Mouse (Mus musculus): ENCODE measurements around the gene Il6ra. TPM values are rescaled to one million over a fixed set of nuclear protein-coding genes. Genes with fewer than 3 reads are reported as not detected.
"Not testable (repeated sequence)": the region's sequence is repeated elsewhere in the genome, so short reads cannot be mapped to it uniquely, and the experiment has no call there.

The Il6ra gene
- polyA plus RNA-seq, 1 experiment from 2014 or later: 1.1 TPM

- H3K27ac ChIP-seq: no peak overlapping the region
- WGBS: 62% methylated on average over 9 of the region's 9 CpGs
- H3K9me3 ChIP-seq: no peaks in the 10 kb centered on the region
- H3K4me2 ChIP-seq: no peak overlapping the region
- ATAC-seq (ENCODE audit: low FRiP score): no peak
- H3K27me3 ChIP-seq: no peaks in the 10 kb centered on the region
- H3K36me3 ChIP-seq: no peaks in the 10 kb centered on the region
- H3K9ac ChIP-seq: no peak overlapping the region
- H3K4me1 ChIP-seq (replicated peaks): peaks cover 36% of the 10 kb centered on the region
- no peak overlapping the region for H3K4me3 ChIP-seq
These were observed 43.4 kb downstream of the Il6ra start for GRCm38 (mm10) chr3:89869556-89869955.

GRCm38 (mm10) chr3:89868956-89869355 lies 44.0 kb downstream of the Il6ra start:
- no peak for ATAC-seq (ENCODE audit: low FRiP score)
- no peak overlapping the region for H3K4me2 ChIP-seq
- no peak overlapping the region for H3K27ac ChIP-seq
- peaks cover 36% of the 10 kb centered on the region for H3K4me1 ChIP-seq (replicated peaks)
- no peak overlapping the region for H3K4me3 ChIP-seq
- H3K36me3 ChIP-seq: no peaks in the 10 kb centered on the region
- 66% methylated on average over 9 of the region's 9 CpGs for WGBS
- H3K9me3 ChIP-seq: no peaks in the 10 kb centered on the region
- no peak overlapping the region for H3K9ac ChIP-seq
- H3K27me3 ChIP-seq: no peaks in the 10 kb centered on the region

GRCm38 (mm10) chr3:89868357-89868756 lies 44.6 kb downstream of the Il6ra start:
- H3K27ac ChIP-seq: 0 out of 2 replicates have a peak overlapping the region, but pooled peaks have one; percentile 10
- WGBS: 33% methylated on average over 7 of the region's 7 CpGs
- no peak for ATAC-seq (ENCODE audit: low FRiP score)

GRCm38 (mm10) chr3:89867651-89868050 lies 45.3 kb downstream of the Il6ra start:
- Histone ChIP-seq H3K9me3 (no peaks in the 10 kb centered on the region), H3K9ac (no peak overlapping the region), H3K36me3 (no peaks in the 10 kb centered on the region), H3K4me3 (no peak overlapping the region), H3K27me3 (no peaks in the 10 kb centered on the region), H3K4me2 (no peak overlapping the region), H3K27ac (0 out of 2 replicates have a peak overlapping the region, but pooled peaks have one; percentile 48), H3K4me1 (replicated peaks) (peaks cover 36% of the 10 kb centered on the region)
- 39% methylated on average over 3 of the region's 4 CpGs for WGBS
- ATAC-seq (ENCODE audit: low FRiP score): no peak

More at GRCm38 (mm10) chr3:89868357-89868756, 44.6 kb downstream of the Il6ra start:
- peaks cover 36% of the 10 kb centered on the region for H3K4me1 ChIP-seq (replicated peaks)
- no peaks in the 10 kb centered on the region for H3K9me3 ChIP-seq
- no peak overlapping the region for H3K4me3 ChIP-seq
- H3K27me3 ChIP-seq: no peaks in the 10 kb centered on the region
- no peak overlapping the region for H3K9ac ChIP-seq
- no peaks in the 10 kb centered on the region for H3K36me3 ChIP-seq
- H3K4me2 ChIP-seq: no peak overlapping the region

- Histone ChIP-seq H3K4me1 (replicated peaks) (peaks cover 39% of the 10 kb centered on the region), H3K4me3 (no peak overlapping the region), H3K9me3 (no peaks in the 10 kb centered on the region), H3K9ac (no peak overlapping the region), H3K27ac (no peak overlapping the region), H3K36me3 (no peaks in the 10 kb centered on the region), H3K4me2 (no peak overlapping the region), H3K27me3 (no peaks in the 10 kb centered on the region)
- 86% methylated on average over 4 of the region's 4 CpGs for WGBS
- ATAC-seq (ENCODE audit: low FRiP score): no peak
These were observed 47.2 kb downstream of the Il6ra start for GRCm38 (mm10) chr3:89865764-89866163.

GRCm38 (mm10) chr3:89865020-89865419 lies 48.0 kb downstream of the Il6ra start:
- Histone ChIP-seq H3K4me3 (no peak overlapping the region), H3K27me3 (no peaks in the 10 kb centered on the region), H3K27ac (no peak overlapping the region), H3K4me1 (replicated peaks) (peaks cover 37% of the 10 kb centered on the region), H3K9ac (no peak overlapping the region), H3K4me2 (no peak overlapping the region), H3K36me3 (no peaks in the 10 kb centered on the region), H3K9me3 (no peaks in the 10 kb centered on the region)
- ATAC-seq (ENCODE audit: low FRiP score): no peak
- WGBS: 55% methylated on average over 6 of the region's 6 CpGs

- Histone ChIP-seq H3K36me3 (no peaks in the 10 kb centered on the region), H3K27ac (no peak overlapping the region), H3K27me3 (no peaks in the 10 kb centered on the region), H3K9ac (no peak overlapping the region), H3K4me3 (no peak overlapping the region), H3K9me3 (no peaks in the 10 kb centered on the region), H3K4me1 (replicated peaks) (peaks cover 37% of the 10 kb centered on the region), H3K4me2 (no peak overlapping the region)
- ATAC-seq (ENCODE audit: low FRiP score): no peak
- WGBS: 87% methylated on average over 9 of the region's 9 CpGs
These were observed 49.1 kb downstream of the Il6ra start for GRCm38 (mm10) chr3:89863716-89864509.

- H3K4me3 ChIP-seq; H3K36me3 ChIP-seq; H3K9me3 ChIP-seq; H3K27ac ChIP-seq; H3K9ac ChIP-seq; ATAC-seq (ENCODE audit: low FRiP score); H3K27me3 ChIP-seq; H3K4me2 ChIP-seq: not testable (repeated sequence)
- WGBS: 88% methylated on average over 3 of the region's 3 CpGs
- peaks cover 30% of the 10 kb centered on the region for H3K4me1 ChIP-seq (replicated peaks)
These were observed 49.7 kb downstream of the Il6ra start for GRCm38 (mm10) chr3:89863276-89863675.

- no peaks in the 10 kb centered on the region for H3K36me3 ChIP-seq
- no peak overlapping the region for H3K4me2 ChIP-seq
- no peaks in the 10 kb centered on the region for H3K27me3 ChIP-seq
- no peak for ATAC-seq (ENCODE audit: low FRiP score)
- peaks cover 23% of the 10 kb centered on the region for H3K4me1 ChIP-seq (replicated peaks)
- H3K4me3 ChIP-seq: no peak overlapping the region
- WGBS: 84% methylated on average over 8 of the region's 8 CpGs
- H3K9ac ChIP-seq: no peak overlapping the region
- no peaks in the 10 kb centered on the region for H3K9me3 ChIP-seq
- no peak overlapping the region for H3K27ac ChIP-seq
These were observed 50.7 kb downstream of the Il6ra start for GRCm38 (mm10) chr3:89862182-89862761.

- peak overlapping the region; percentile 30; the same call in 1 of the 2 replicates for H3K9ac ChIP-seq
- H3K36me3 ChIP-seq: no peaks in the 10 kb centered on the region
- no peak overlapping the region for H3K4me2 ChIP-seq
- no peak overlapping the region for H3K4me3 ChIP-seq
- no peaks in the 10 kb centered on the region for H3K9me3 ChIP-seq
- WGBS: 16% methylated on average over 4 of the region's 4 CpGs
- ATAC-seq (ENCODE audit: low FRiP score): peak; percentile 52; the same call in 1 of the 2 replicates
- peak overlapping the region; percentile 40; the same call in 1 of the 2 replicates for H3K27ac ChIP-seq
- H3K27me3 ChIP-seq: no peaks in the 10 kb centered on the region
- peaks cover 21% of the 10 kb centered on the region for H3K4me1 ChIP-seq (replicated peaks)
These were observed 51.9 kb downstream of the Il6ra start for GRCm38 (mm10) chr3:89861070-89861469.

- Histone ChIP-seq H3K9ac (0 out of 2 replicates have a peak overlapping the region, but pooled peaks have one; percentile 30), H3K4me3 (no peak overlapping the region), H3K27me3 (no peaks in the 10 kb centered on the region), H3K9me3 (no peaks in the 10 kb centered on the region), H3K36me3 (no peaks in the 10 kb centered on the region), H3K4me2 (no peak overlapping the region), H3K4me1 (replicated peaks) (peaks cover 16% of the 10 kb centered on the region), H3K27ac (0 out of 2 replicates have a peak overlapping the region, but pooled peaks have one; percentile 40)
- WGBS: 83% methylated on average over 3 of the region's 3 CpGs
- ATAC-seq (ENCODE audit: low FRiP score): no peak
These were observed 52.7 kb downstream of the Il6ra start for GRCm38 (mm10) chr3:89860343-89860742.

- no peak for ATAC-seq (ENCODE audit: low FRiP score)
These were observed 53.1 kb downstream of the Il6ra start for GRCm38 (mm10) chr3:89859936-89860335.

More at GRCm38 (mm10) chr3:89859936-89860335, 53.1 kb downstream of the Il6ra start:
- H3K4me1 ChIP-seq (replicated peaks): peaks cover 12% of the 10 kb centered on the region
- no peaks in the 10 kb centered on the region for H3K9me3 ChIP-seq
- no peak overlapping the region for H3K4me3 ChIP-seq
- H3K9ac ChIP-seq: no peak overlapping the region
- no peaks in the 10 kb centered on the region for H3K36me3 ChIP-seq
- H3K27ac ChIP-seq: no peak overlapping the region
- 81% methylated on average over 3 of the region's 3 CpGs for WGBS
- H3K4me2 ChIP-seq: no peak overlapping the region
- H3K27me3 ChIP-seq: no peaks in the 10 kb centered on the region

Data from hindbrain, embryonic 13.5 days (tissue).